Mouse (Mus musculus) bone marrow, adult 2 months (tissue): ENCODE results near the gene Vars.

Experiments used
- CTCF ChIP-seq: fragments of 200-500 bp; IDR thresholded peaks from 2 replicates; pipeline ENCODE4 v1.5.1; 2011; ENCODE audit warnings: low read length, control low read depth; ENCODE audit not compliant: control insufficient read depth, insufficient read depth
- POLR2A ChIP-seq: fragments of 200-500 bp; IDR thresholded peaks from 2 replicates; pipeline ENCODE4 v1.6.1; 2011; ENCODE audit warnings: low read depth, mild to moderate bottlenecking, control low read depth, low read length, borderline replicate concordance; ENCODE audit not compliant: control insufficient read depth

DNA sequence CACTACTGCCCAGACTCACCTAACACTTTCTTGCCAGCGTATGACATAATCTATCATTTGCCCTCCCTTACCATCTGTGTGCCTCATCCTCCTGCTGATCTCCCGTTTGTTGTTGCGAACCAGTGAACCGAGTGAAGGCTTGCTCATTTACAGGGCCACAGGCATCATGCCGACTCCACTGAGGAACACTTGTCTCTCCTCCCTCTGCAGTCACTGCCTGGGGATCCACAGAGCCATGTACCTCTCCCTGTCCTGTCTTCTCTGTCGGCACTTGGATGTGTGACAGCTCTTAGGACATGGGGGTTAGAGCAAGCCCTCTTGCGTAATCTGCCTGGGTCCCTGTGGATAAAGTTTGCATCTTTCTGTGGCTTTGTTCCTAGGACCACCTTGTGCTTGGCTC lies 8.8 kb downstream of the Vars start:
- TF ChIP-seq POLR2A (no peak), CTCF (no peak)
